Mouse (Mus musculus) urinary bladder, adult 18-20 months (tissue): ENCODE measurements around the gene Tpt1.
"Not testable (repeated sequence)": the region's sequence is repeated elsewhere in the genome, so short reads cannot be mapped to it uniquely, and the experiment has no call there.

Source experiments
- DNase-seq, 2 experiments: peaks; one replicate each; pipeline ENCODE4 v3.0.0; 2022; ENCODE audit warnings: low spot score in 2 of 2, mixed read lengths in 2 of 2

Gene Tpt1

DNA sequence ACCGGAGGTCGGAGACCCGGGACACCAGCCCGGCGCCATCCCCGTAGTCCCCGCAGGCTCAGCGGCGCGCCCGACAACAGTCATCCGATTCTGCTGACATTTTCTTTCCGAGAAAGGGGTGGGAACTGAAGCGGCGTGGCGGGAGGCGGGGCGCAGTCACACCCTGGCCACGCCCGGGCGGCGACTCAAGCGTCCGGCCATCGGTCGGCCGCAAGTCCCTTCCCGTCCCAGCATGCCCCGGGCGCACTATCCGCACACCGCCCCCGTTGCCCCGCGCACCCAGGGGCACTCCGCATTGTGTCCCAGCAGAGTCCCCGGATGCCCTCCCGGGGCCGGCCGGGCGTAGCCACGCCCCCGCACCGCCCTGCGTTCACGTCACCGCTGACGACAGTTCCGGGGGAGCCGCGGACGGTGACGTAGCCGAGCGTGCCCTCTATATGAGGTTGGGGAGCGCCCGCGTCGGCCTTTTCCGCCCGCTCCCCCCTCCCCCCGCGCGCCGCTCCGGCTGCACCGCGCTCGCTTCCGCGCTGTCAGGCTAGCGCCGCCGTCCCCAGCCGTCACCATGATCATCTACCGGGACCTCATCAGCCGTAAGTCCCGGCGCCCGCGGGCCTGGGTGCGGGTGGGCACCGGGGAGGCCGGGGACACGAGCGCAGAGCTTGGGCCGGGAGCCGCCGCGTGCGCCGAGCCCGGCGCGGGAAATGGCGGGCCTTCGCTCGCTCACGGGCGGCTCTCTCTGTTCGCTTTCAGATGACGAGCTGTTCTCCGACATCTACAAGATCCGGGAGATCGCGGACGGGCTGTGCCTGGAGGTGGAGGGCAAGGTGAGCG is at the start of gene Tpt1:
TSS of gene Tpt1 (plus strand) at position 227 of the 831 bp plus-strand sequence.
- DNase-seq, result peak; percentile 99

DNA sequence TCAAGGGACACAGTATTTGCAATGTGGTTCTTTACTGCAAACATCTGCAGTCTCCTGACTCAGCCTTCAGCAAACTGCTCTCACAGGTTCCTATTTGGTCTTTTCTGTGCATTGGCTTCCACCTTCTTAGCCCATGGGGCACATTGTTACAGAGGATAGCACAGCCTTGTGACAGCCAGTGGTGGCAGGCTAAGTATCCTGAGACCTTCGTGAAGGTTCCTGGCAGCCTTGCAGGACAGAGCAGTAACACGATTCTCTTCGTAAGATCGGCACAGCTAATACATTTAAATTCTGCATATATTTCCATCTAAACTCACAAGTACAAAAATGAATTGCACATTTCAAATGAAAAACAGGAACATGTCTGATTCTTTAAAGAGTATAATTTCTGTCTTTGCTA is 49.0 kb upstream of the Tpt1 start:
- no peak for DNase-seq

DNA sequence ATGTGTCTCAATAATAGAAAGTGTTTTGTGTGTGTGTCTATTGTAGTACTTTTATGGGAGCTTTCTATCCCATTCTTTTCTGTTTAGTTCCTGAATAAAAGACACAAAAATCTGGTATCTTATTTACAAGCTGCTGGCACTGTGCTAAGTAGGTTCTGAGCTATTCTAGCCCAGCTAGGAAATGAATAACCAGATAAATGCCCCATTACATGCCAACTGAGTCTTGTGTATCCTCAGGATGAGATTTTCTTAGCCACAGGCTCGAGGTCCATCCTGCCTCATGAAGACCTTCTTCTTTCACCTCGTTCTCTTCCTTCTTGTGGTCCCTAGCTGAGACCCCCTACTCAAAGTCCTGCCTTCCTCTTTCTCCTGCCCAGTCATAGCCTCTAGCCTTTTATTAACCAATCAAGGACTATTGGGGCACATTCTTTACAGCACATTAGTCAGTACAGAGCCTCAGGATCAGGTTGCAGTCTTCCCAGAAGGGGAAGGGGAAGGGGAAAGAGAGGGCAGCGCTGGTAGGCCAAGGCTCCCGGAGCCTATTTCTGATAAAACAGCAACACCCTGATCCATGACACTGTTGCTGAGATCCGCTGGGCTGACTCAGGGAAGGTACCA is 47.0 kb upstream of the Tpt1 start:
- no peak for DNase-seq

DNA sequence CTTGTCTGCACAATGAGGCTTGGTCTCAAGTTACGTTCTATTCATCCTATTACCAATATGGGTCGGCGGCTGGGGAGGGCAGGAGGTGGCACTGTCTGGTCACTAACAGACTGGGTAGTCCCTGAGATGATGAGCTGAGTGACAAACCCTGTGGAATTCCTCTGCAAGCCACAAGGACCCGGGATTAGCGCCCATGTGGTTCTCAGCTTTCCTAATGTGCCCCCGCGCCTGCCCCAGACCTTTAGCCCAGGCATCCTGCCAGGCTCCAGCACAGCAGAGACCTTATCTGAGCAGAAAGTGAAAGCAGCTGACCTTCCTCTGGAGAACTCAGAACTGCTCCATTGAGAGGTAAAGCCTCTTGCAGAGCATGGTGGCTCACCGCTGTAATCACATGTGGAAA is 37.1 kb upstream of the Tpt1 start:
- no peak for DNase-seq

DNA sequence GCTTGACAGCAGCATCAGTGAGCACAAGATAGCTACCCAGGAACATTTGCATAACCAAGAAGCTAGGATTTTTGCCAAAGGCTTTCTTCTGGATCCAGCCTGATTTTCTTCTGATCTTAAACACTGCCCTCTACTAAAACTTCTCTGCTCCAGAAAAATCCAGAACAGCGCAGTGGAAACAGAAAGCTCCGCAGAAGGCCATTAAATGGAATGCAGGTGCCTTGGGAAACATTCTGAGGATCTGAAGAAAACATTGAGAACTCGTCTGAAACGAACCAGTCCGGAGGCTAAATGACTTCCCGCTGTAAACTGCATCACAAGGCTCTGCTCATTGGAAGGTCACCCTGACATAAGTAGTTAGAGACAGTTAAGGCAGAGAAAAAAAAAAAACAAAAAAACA is 35.0 kb upstream of the Tpt1 start:
- no peak for DNase-seq

DNA sequence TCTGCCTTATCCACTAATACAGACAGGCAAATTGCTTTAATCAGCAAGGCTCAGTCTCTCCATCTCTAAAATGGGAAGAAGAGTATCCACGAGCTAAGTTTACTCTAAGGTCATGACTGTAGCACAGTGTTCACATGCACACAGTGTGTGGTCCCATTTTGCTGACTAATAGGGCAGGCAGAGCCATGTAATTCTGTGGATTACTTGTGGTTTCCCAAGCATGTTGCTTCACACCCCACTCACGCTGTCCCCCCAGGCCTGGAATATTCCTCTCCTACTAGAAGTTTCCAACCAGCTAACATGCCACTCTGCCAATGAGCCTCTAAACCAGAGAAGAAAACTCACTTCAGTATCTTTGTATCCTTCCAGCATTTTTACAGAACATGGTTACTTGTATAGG is 26.4 kb upstream of the Tpt1 start:
- no peak for DNase-seq

DNA sequence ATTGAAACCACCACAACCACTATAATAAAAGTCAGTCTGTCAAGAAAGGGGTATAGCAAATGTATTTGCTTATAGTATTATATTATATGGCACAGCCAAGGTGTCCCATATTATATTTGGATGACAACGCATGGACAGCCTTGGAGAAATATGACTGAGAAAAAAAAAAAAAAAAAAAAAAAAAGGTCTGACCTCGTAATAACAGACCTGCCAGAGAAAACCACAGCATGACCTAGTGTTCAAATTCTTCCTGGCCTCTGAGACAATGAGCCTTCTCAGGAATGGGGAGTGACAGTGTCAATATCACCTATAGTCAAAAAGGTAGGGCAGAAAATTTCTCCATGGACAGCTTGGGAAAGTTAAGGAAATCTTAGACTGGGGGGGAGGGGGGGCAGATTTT is 25.6 kb upstream of the Tpt1 start:
- DNase-seq, result no peak

DNA sequence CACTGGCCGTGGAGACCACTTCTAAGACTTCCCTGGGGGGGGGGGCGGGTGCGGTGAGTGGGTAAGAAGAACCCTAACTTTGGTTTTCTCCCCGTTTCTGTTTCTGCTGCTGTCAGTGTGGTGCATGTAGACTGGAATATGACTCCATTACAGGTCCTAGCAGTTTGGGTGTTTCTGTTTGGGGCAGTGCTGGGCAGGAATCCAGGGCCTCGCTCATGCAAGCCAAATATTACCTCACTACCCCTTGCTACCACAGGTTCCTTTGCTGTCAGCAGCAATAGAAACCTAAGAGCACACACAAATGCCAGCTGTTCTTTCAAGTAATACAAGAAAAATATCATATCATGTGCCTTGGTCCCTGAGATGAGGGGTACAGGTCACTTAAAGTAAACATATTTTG is 24.9 kb upstream of the Tpt1 start:
- no peak for DNase-seq

DNA sequence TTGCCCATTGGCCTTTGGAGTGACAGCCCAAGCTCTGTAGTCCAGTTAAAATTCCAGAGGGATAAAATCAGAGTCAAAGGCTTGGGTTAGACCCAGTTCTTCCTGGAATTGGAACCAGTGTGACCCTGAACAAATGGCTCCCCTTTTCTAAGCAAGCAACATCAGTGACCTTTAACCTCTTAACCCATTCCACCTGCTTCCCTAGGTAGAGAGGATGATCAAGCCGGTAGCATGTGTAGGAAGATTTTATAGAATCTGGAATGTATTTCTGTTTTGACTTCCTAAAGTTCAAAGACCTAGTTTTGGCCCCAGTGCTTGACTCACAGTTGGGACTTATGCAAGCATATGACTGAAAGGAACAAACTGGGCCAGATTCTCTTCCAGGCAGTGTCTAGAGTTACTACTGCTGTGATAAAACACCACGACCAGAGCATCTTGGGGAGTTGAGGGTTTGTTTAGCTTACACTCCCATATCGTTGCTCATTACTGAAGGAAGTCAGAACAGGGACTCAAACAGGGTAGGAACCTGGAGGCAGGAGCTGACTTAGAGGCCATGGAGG is 18.0 kb upstream of the Tpt1 start:
- DNase-seq, result no peak

DNA sequence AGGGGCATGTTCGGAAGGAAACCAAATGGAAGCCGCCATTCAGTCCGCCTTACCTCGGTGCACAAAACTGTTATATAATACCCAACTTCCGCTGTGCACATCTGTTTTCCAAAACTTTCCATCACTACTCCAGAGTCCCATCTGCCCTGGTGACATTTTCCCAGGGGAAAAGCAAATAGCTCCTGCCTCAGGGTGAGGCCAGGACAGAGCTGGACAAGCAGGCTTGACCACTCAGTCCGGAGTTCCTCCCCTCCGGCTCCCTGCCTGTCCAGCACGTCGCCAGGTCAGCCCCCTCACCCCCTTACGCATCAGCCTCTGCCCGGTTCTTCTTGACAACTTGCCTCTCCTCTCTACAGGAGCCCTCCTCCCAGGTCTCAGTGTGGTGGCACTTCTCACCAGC is 16.7 kb upstream of the Tpt1 start:
- no peak for DNase-seq

DNA sequence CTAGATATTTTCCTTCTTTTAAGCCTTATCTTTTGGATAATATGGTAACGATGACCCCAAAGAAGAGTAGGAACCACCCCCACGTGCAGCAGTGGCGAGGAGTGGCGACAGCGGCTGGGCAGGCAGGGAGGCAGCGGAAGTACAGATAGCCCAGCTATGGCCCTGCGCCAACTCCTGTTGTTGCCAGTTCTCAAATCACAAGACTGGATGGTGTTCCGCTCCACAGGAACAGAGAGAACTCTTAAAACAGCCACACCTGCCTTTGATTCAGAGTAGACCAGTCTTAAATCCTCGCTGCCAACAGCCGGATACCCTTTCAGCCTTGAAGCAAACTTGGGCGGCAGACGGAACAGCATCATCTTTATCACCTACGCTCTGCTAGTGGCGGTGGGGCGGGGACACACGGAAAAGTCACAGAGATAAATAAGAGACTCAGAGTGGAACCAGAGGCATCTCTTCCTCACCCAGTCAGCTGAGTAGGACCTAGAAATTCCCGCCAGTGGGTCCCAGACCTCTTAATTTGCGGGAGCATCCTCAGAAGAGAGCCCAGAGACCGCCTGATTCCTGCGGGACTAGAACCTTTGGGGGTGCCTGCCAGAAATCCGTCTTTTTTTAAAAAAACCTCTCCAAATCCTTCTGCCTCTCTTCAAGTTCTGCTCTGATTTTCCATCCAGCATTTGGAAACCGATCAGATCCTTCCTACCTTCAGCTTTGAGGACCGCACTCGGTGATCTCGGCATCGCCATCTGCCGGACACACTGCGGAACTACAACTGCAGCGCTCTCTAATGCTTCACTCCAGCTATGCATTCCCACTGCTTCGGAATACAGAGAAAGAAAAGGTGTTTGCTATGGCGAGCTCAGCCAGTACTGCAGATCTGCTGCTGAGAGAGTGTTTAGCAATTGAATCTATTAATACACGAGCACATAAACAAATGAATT is 15.8 kb upstream of the Tpt1 start:
- DNase-seq, result peak; percentile 80 to 83

DNA sequence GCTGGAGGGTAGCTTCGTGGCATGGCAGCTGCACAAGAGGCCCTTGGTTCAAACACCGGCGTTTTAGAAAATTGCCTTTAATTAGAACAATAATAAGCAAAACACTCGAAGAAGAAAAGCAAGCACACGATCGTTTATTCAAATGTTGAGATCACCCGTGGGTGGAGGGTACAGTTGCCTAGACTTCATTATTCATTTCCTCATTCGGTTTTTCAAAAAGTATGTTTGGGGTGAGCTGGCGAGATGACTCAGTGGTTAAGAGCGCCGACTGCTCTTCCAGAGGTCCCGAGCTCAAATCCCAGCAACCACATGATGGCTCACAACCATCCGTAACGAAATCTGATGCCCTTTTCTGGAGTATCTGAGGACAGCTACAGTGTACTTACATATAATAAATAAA is 15.1 kb upstream of the Tpt1 start:
- DNase-seq, result not testable (repeated sequence)

DNA sequence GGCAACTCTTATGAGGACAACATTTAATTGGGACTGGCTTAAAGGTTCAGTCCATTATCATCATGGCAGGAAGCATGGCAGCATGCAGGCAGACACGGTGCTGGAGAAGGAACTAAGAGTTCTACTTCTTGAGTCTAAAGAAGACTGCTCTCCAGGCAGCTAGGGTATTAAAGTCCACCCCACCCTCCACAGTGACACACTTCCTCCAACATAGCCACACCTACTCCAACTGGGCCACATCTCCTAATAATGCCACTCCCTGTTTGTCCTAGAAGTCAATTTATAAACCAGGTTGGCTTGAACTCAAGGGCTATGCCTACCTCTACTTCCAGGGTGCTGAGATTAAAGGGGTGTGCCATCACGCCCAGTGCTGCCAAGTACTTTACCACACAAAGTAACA is 12.9 kb upstream of the Tpt1 start:
- DNase-seq, result no peak

DNA sequence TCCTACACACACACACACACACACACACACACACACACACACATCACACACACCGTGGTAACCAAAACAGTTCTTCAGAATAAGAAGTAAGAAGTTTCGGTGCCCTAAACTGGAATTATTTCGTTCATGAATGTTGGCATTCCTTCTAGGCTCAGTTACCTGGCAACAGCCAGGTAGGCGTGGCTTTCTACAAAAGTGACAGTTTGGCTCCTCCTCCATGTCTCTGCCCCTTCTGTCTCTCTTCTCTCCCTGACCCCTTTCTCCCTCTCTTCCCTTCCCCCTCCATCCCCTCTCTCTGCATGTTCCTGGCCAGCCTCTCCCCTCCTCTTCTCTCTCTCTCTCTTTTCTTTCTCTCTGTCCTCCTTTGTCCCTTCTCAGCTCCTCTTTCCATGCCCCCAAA is 11.9 kb upstream of the Tpt1 start:
- DNase-seq, result no peak

DNA sequence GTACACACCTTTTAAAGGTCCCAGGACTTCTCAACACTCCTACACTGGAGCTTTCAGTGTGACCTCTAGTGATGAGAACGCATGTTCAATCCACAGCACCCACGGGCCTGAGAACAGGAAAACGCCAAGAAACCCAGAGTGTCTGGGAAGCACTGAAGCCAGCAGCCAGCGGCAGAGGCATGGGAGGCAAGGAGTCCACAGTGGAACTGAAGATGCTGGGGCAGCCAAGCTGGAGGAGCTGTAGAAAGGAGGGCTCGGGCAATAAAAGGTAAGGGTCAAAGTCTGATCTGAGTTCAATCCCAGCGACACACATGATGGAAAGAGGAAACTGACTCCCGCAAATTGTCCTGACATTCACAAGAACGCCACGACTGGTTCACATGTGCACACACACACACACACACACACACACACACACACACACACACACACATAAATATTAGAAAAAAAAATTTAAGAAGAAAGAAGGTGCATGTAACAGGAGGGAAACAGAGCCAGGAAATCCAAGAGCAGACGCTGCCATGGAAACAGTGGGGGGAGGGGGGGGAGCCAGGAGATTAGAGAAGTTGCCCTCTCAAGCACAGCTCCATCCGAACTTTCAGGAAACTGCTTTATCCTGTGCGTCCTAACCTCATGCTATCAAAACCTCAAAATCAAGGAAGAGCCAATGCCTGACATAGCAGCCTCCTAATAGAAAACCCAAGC is 11.2 kb upstream of the Tpt1 start:
- no peak for DNase-seq

DNA sequence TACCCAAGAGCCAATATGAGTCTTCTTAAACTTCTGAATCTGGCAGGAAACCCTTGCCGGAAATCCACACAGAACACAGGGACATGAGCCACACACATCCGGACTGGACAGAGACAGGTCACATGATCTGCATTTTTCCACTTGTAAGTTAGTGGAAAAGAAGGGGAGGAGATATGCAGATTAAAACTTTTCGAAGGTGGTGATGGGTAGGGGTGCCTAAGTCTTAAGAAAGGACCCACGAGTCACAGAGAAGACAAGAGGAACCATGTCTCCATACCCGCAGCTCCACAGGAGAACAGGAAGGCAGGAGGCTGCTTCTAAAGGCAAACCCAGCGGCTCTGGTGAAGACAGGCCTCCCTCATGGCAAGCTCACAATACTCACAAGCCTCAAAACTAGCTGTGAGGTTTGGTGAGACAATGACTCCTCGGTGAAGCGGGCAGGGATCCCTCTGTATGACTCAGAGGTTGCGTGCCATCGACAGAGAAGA is 10.6 kb upstream of the Tpt1 start:
- peak; percentile 22 to 65 for DNase-seq

DNA sequence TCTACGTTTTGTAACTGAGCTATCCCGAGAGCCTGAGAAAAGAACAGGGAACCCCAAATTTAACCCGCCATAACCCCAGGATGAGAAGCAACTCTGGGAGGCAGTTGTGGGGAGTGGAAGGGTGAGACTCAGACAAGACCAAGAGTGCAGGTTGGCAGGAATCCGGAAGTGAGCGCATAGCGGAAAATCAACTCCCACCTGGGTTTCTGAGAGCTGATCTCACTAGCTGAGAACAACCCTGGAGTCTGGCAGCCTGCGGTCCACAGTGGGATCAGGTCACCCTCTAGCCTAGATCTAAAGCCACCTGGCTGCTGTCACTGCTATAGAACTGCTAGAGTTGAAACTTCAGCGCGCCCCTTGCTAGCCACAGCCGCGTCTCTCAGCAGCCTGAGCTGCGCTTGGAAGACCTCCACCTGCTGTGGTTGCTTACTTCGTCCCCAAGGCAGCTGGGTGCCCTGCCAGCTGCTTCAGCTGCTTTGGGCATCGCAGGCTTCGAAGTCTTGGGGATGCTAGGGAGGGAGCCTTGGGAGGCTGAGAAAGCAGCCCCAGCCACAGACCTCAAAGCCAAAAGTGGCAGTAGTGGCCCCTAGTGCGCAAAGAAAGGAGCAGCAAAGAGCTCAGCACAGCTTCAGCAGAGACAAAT is 10.0 kb upstream of the Tpt1 start:
- peak; percentile 56 to 67 for DNase-seq

DNA sequence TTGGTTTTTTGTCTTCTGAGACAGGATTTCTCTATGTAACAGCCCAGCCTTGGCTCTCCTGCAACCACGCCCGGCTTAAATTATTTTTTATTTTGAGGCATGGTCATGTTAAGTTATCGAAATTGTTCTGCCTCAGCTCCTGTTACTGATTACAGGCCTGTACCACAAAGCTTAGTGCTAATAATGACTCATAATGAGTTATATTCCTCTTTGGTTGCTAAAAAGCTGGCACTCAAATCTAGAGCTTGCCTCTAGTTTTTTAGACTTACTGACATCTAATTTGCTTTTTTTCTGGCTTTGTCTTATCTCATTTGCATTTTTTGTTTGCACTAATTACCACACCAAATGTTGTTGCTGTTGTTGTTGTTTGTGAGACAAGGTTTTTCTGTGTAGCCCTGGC is 8.3 kb upstream of the Tpt1 start:
- no peak for DNase-seq

DNA sequence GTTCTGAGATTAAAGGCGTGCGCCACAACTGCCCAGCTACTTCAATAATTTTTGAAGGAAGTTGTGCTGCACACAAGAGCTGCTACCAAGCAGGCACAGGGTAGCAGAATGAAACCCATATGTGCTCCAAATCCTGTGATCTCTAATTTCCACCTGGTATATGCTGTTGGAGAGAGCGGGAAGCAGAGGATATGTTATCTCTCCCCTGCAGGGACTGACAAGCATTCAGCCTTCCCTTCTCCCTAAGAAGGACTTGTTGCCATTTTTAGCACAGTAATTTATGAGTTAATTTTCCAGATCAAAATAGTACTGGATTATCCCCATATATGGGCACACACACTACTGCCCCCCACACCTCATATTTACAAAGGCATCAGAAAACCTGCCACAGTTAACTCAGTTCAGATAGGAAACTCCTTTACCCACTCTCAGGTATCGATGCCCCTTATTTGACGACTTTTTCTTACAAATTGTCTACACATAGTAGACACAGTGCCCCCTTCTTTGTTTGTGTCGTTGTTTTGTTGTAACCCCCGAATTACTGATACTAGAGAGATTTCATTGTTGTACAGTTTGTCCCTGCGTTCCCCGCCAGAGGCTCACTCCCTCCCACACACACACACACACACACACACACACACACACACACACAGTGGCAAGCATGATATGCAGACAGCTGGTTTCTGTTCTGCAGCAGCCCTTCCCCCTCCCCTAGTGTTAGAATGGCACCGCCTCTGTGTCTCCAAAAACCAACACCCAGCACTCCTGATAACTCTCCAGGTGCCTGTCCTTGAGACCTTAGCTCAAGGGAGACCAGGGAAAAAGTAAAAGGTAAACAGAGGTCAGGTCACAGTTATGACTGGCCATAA is 7.6 kb upstream of the Tpt1 start:
- no peak for DNase-seq

DNA sequence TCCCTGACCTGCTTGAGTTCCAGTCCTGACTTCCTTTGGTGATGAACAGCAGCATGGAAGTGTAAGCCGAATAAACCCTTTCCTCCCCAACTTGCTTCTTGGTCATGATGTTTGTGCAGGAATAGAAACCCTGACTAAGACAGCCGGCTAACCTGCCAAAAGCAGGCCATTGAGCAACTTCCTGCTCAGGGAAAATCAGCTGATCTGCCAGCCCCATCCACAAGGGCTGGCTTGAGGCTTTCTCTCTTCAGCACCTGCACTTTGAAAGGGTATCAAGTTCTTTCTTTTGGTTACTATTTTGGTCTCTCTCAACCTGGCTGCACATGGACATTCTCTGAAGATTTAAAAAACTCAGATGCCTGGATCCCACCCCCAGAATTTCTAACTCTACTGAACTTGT is 3.1 kb upstream of the Tpt1 start:
- DNase-seq, result not testable (repeated sequence)
